Mouse (Mus musculus): Measurements from ENCODE around the gene Mllt10. TPM values are rescaled to one million over a fixed set of nuclear protein-coding genes. Genes with fewer than 3 reads are reported as not detected.

Mllt10 gene
- polyA plus RNA-seq, 1 experiment from 2014 or later, result 36.4 TPM

DNA sequence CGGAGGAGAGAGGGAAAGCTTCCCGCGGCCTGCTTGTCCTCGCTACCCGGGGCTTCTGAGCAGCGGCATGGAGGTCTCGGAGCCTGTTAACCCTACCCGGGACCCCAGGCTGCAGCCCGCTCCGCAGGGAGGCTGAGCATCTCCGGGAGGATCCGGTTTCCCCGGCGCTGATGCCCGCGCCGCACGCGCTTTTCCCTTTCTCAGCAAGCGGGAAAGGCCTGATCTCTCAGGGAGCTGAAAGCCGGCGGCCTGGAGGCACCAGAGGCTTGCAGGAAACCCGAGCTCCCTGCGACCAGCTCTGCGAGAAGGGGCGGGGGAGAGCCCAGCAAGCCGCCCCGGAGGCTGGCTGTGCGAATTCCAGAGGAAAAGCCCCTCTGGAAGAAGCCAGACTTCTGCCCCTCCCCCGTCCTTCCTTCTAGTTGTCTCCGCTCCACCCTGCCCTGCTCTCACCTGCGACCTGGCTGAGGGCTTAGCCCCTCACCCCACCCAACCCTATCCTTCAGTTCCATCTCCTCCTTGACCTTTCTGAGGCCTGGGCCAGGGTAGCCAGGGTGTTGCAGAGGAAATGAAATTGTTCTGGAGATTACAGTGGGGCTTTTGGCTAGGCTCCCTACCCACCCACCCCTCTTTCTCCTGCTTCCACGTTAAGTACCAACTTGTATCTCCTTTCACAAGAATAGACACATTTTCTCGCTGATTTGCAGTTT, 23.1 kb upstream of the Mllt10 start:
- Histone ChIP-seq H3K4me2 (ENCODE audit: low read length) (peak overlapping the region; percentile 94), H3K27ac (ENCODE audit: low read depth) (peak overlapping the region; percentile 22; the same call in 1 of the 2 replicates), H3K4me3 (ENCODE audit: low read depth, low read length) (peak overlapping the region; percentile 31), H3K36me3 (ENCODE audit: control insufficient read depth, insufficient read depth, low read length) (no peaks in the 10 kb centered on the region), H3K4me1 (replicated peaks; ENCODE audit: control insufficient read depth, insufficient read depth, low read length) (peaks cover 22% of the 10 kb centered on the region), H3K9me3 (ENCODE audit: control insufficient read depth, low read length) (no peaks in the 10 kb centered on the region), H3K9ac (ENCODE audit: low read length) (peak overlapping the region; percentile 79), H3K27me3 (replicated peaks; ENCODE audit: control insufficient read depth, insufficient read depth, low read length) (no peaks in the 10 kb centered on the region)
- peak; percentile 88 for DNase-seq (ENCODE audit: low spot score)
- 3% methylated on average over 32 of the region's 34 CpGs for WGBS
- no peak for ATAC-seq (replicated peaks; ENCODE audit: low FRiP score, low TSS enrichment, low read depth)

GRCm38 (mm10) chr2:18032538-18032895, 22.5 kb upstream of the Mllt10 start:
- H3K27me3 ChIP-seq (replicated peaks; ENCODE audit: control insufficient read depth, insufficient read depth, low read length), result no peaks in the 10 kb centered on the region
- peaks cover 20% of the 10 kb centered on the region for H3K4me1 ChIP-seq (replicated peaks; ENCODE audit: control insufficient read depth, insufficient read depth, low read length)
- DNase-seq (ENCODE audit: low spot score) (peak; percentile 73), ATAC-seq (replicated peaks; ENCODE audit: low FRiP score, low TSS enrichment, low read depth) (no peak)
- H3K9ac ChIP-seq (ENCODE audit: low read length), result no peak overlapping the region
- H3K4me3 ChIP-seq (ENCODE audit: low read depth, low read length), result no peak overlapping the region
- 63% methylated on average over 5 of the region's 5 CpGs for WGBS
- no peak overlapping the region for H3K4me2 ChIP-seq (ENCODE audit: low read length)
- no peaks in the 10 kb centered on the region for H3K36me3 ChIP-seq (ENCODE audit: control insufficient read depth, insufficient read depth, low read length)
- H3K9me3 ChIP-seq (ENCODE audit: control insufficient read depth, low read length), result no peaks in the 10 kb centered on the region
- no peak overlapping the region for H3K27ac ChIP-seq (ENCODE audit: low read depth)

DNA sequence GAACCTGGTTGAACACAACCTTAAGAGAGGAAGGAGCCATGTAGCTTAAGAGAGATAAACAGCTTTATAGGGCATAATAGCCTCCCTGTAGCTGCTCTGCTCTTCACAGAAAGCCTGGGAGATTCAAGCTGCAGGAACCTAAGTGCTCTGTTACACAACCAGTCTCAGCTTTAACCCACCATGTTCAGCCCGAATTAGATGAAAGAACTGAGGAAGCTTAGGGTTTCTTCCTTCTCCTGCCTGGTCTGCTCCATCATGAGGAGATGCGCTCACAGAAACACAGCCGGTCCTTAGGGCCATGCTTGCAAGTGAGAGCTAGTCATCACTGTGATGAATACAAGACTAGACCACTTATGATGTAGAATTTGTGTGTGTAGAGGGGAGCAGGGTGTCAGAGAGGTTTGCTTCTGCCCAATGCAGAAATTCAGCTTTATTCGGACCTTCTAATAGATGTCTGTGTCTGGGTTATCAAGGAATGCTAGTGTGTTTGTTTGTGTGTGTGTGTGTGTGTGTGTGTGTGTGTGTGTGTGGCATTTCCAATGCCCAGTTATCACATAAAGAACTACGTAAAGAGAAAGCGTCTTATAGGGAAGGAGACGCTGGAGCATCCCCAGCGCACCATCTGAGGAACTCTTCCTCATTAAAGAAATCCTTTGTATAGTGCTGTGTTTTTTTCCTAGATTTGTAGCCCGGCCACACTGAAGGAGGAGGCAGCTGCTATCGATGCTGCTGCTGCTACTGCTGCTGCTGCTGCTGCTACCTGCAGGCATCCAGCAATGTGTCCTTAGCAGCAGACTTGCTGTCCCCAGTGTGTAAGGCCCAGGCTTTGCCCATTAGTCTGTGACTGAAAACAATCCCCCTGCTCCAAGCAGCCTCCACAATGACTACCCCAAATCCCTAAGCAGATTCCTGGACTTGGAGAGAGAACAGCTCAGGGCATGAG, 21.6 kb upstream of the Mllt10 start:
- Histone ChIP-seq H3K27me3 (replicated peaks; ENCODE audit: control insufficient read depth, insufficient read depth, low read length) (no peaks in the 10 kb centered on the region), H3K9ac (ENCODE audit: low read length) (no peak overlapping the region), H3K9me3 (ENCODE audit: control insufficient read depth, low read length) (no peaks in the 10 kb centered on the region), H3K36me3 (ENCODE audit: control insufficient read depth, insufficient read depth, low read length) (no peaks in the 10 kb centered on the region), H3K4me1 (replicated peaks; ENCODE audit: control insufficient read depth, insufficient read depth, low read length) (peaks cover 20% of the 10 kb centered on the region), H3K27ac (ENCODE audit: low read depth) (no peak overlapping the region), H3K4me3 (ENCODE audit: low read depth, low read length) (no peak overlapping the region), H3K4me2 (ENCODE audit: low read length) (no peak overlapping the region)
- DNase-seq (ENCODE audit: low spot score), result peak; percentile 60
- no peak for ATAC-seq (replicated peaks; ENCODE audit: low FRiP score, low TSS enrichment, low read depth)
- 62% methylated on average over 10 of the region's 10 CpGs for WGBS

GRCm38 (mm10) chr2:18034371-18035250, 20.4 kb upstream of the Mllt10 start:
- H3K4me2 ChIP-seq (ENCODE audit: low read length), result no peak overlapping the region
- H3K27ac ChIP-seq (ENCODE audit: low read depth), result no peak overlapping the region
- H3K27me3 ChIP-seq (replicated peaks; ENCODE audit: control insufficient read depth, insufficient read depth, low read length), result no peaks in the 10 kb centered on the region
- H3K9me3 ChIP-seq (ENCODE audit: control insufficient read depth, low read length), result no peaks in the 10 kb centered on the region
- no peak overlapping the region for H3K4me3 ChIP-seq (ENCODE audit: low read depth, low read length)
- DNase-seq (ENCODE audit: low spot score) (peak; percentile 50), ATAC-seq (replicated peaks; ENCODE audit: low FRiP score, low TSS enrichment, low read depth) (no peak)
- peaks cover 26% of the 10 kb centered on the region for H3K4me1 ChIP-seq (replicated peaks; ENCODE audit: control insufficient read depth, insufficient read depth, low read length)
- H3K9ac ChIP-seq (ENCODE audit: low read length), result no peak overlapping the region
- WGBS, result 73% methylated on average over 10 of the region's 10 CpGs
- H3K36me3 ChIP-seq (ENCODE audit: control insufficient read depth, insufficient read depth, low read length), result no peaks in the 10 kb centered on the region

- ATAC-seq (replicated peaks; ENCODE audit: low FRiP score, low TSS enrichment, low read depth) (no peak), DNase-seq (ENCODE audit: low spot score) (peak; percentile 47)
- H3K9ac ChIP-seq (ENCODE audit: low read length), result no peak within 1 kb of the TSS
- H3K27me3 ChIP-seq (replicated peaks; ENCODE audit: control insufficient read depth, insufficient read depth, low read length), result no peaks in the 10 kb centered on the region
- no peak within 1 kb of the TSS for H3K27ac ChIP-seq (ENCODE audit: low read depth)
- H3K4me3 ChIP-seq (ENCODE audit: low read depth, low read length), result no peak within 1 kb of the TSS
- 74% methylated on average over 2 of the region's 2 CpGs for WGBS
- no peaks in the 10 kb centered on the region for H3K36me3 ChIP-seq (ENCODE audit: control insufficient read depth, insufficient read depth, low read length)
- no peak within 1 kb of the TSS for H3K4me2 ChIP-seq (ENCODE audit: low read length)
- H3K9me3 ChIP-seq (ENCODE audit: control insufficient read depth, low read length), result no peaks in the 10 kb centered on the region
- H3K4me1 ChIP-seq (replicated peaks; ENCODE audit: control insufficient read depth, insufficient read depth, low read length), result peaks cover 33% of the 10 kb centered on the region
Measured at GRCm38 (mm10) chr2:18037491-18037890, 17.5 kb upstream of the Mllt10 start, which contains the start of gene A930004D18Rik. A930004D18Rik (minus strand) TSS chr2:18037737.

- H3K4me3 ChIP-seq (ENCODE audit: low read depth, low read length), result no peak overlapping the region
- WGBS, result 61% methylated on average over 3 of the region's 3 CpGs
- no peaks in the 10 kb centered on the region for H3K9me3 ChIP-seq (ENCODE audit: control insufficient read depth, low read length)
- H3K27me3 ChIP-seq (replicated peaks; ENCODE audit: control insufficient read depth, insufficient read depth, low read length), result no peaks in the 10 kb centered on the region
- ATAC-seq (replicated peaks; ENCODE audit: low FRiP score, low TSS enrichment, low read depth), result no peak
- H3K27ac ChIP-seq (ENCODE audit: low read depth), result no peak overlapping the region
- no peak overlapping the region for H3K4me2 ChIP-seq (ENCODE audit: low read length)
- DNase-seq (ENCODE audit: low spot score), result peak; percentile 52
- H3K9ac ChIP-seq (ENCODE audit: low read length), result no peak overlapping the region
- peaks cover 40% of the 10 kb centered on the region for H3K4me1 ChIP-seq (replicated peaks; ENCODE audit: control insufficient read depth, insufficient read depth, low read length)
- H3K36me3 ChIP-seq (ENCODE audit: control insufficient read depth, insufficient read depth, low read length), result no peaks in the 10 kb centered on the region
Measured at GRCm38 (mm10) chr2:18038141-18038752, 16.8 kb upstream of the Mllt10 start.

DNA sequence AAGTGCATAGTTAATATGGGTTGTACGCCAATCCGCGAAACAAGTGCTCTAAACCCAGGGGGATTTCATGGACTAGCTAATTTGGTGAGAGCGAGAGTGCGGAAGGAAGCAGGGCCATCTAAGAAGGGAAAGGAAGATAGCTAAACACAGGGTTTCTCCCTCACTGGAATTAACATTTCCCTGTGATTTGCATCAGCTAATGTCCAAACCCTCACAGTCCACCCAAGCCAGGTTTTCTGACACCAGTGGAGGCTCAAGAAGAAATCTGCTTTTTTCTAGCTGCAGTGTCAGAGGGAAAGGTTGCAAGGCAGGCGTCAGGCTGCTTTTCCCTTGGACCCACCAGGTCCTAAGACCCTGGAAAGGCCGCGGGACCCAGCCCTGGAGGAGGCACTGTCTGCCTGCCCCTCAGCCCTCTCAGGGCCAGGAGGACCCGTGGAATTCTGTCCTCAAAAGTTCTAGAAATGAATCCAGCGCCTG, 16.1 kb upstream of the Mllt10 start:
- no peaks in the 10 kb centered on the region for H3K27me3 ChIP-seq (replicated peaks; ENCODE audit: control insufficient read depth, insufficient read depth, low read length)
- DNase-seq (ENCODE audit: low spot score) (peak; percentile 69), ATAC-seq (replicated peaks; ENCODE audit: low FRiP score, low TSS enrichment, low read depth) (peak; percentile 33; the same call in 1 of the 2 replicates)
- 68% methylated on average over 10 of the region's 10 CpGs for WGBS
- H3K9me3 ChIP-seq (ENCODE audit: control insufficient read depth, low read length), result no peaks in the 10 kb centered on the region
- peak overlapping the region; percentile 56; the same call in 1 of the 2 replicates for H3K4me2 ChIP-seq (ENCODE audit: low read length)
- peak overlapping the region; percentile 34; the same call in 1 of the 2 replicates for H3K9ac ChIP-seq (ENCODE audit: low read length)
- H3K36me3 ChIP-seq (ENCODE audit: control insufficient read depth, insufficient read depth, low read length), result no peaks in the 10 kb centered on the region
- H3K27ac ChIP-seq (ENCODE audit: low read depth), result no peak overlapping the region; the same call in 1 of the 2 replicates
- H3K4me1 ChIP-seq (replicated peaks; ENCODE audit: control insufficient read depth, insufficient read depth, low read length), result peaks cover 41% of the 10 kb centered on the region
- no peak overlapping the region for H3K4me3 ChIP-seq (ENCODE audit: low read depth, low read length)

All from intestine, embryonic 14.5 days (tissue).